Mouse (Mus musculus): ENCODE data around the gene Wfdc12. TPM values are rescaled to one million over a fixed set of nuclear protein-coding genes. Genes with fewer than 3 reads are reported as not detected.

Wfdc12 gene
- polyA plus RNA-seq (2012; rRNA removed): not detected in 2 replicates

DNA sequence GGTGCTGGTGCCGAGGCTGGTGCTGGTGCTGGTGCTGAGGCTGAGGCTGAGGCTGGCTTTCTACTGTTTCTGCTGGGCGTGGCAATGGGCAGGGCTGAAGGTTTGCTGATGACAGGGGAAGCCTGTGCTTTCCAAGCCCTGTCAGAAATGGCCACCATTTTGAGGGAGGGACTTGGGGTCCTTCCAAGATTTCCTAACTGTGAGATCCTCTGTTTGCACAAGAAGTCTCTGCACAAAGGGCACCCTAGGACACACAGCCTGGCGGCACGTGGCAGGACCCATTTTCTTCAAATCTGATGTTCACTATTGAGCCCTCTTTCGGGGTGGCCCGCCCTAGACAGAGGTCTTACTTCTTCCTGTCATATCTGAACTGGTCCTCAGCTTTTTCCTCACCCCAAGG lies at the start of gene Wfdc12:
Gene Wfdc12 (minus strand): TSS at position 33 of the 400 bp plus-strand sequence.

GRCm38 (mm10) chr2:164238366-164238765 lies 48.0 kb upstream of the Wfdc12 start, which contains the start of gene Svs2:
Gene Svs2 (minus strand): TSS chr2:164238466.

GRCm38 (mm10) chr2:164221522-164221921 lies 31.1 kb upstream of the Wfdc12 start, which contains the start of gene Wfdc15b:
Gene Wfdc15b (minus strand): TSS chr2:164221660.

GRCm38 (mm10) chr2:164199626-164200327 lies 9.4 kb upstream of the Wfdc12 start, which contains the start of gene Wfdc15a:
Gene Wfdc15a (minus strand): TSS chr2:164200130.

DNA sequence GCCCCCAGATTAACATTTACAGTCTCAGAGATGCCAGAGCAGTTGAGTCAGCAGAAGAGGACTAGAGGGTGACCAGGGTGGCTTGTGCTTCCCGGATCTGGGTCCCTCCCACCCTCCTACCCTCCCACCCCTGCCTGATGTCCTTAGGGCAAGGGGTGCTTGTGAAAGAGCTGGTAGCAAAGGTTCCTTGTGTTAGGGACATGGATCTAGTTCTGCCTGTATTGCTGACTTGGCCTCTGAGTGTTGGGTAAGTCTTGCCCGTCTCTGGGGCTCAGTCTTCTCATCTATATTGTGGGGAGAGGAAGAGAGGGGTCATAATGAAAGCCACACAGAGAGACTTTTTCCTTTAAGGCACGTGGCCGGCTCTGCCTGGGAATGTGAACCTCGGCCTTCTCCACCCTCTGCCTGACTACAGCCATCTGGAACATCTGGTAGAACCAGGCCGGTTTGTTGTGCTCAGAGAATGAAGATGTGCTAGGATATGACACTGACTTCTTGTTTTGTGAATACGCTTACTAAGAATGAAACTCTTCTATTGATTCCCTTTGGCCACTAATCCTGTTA lies 7.6 kb downstream of the Wfdc12 start, which contains the start of gene Wfdc5:
Gene Wfdc5 (minus strand): TSS at position 51 of the 564 bp plus-strand sequence.

DNA sequence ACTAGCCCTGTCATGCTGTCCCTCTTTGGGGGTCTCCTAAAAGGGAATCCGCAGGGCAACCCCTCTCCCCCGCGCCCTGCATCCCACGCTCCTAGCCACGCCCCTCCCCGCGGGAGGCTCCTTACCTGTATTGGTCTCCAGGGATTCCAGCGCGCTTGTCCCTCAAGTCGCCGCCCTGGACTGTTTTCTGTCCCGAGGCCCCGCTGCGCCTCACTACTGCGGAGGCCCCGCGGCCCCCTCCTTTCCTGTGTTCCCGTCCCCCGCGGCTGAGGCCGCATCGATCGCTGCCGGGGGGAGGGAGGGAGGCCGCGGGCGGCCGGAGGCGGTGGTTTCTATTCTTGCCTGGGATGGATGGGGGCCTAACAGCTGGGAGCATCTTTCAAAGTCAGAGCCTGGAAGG lies 19.5 kb downstream of the Wfdc12 start, which contains the start of gene Kcns1:
Gene Kcns1 (minus strand): TSS at position 212 of the 400 bp plus-strand sequence.

Other genes starting within 250 kb of the Wfdc12 start
- 31.1 and 37.7 TPM in 2 replicates for gene Ywhab, start 195.6 kb downstream of the Wfdc12 start, polyA plus RNA-seq (2012; rRNA removed)
- 0.29 and 0.33 TPM in 2 replicates for gene Pabpc1l, start 165.2 kb downstream of the Wfdc12 start, polyA plus RNA-seq (2012; rRNA removed)
- 11.5 and 12.1 TPM in 2 replicates for gene Stk4, start 120.3 kb downstream of the Wfdc12 start, polyA plus RNA-seq (2012; rRNA removed)
- 10.0 and 12.8 TPM in 2 replicates for gene Tomm34, start 119.4 kb downstream of the Wfdc12 start, polyA plus RNA-seq (2012; rRNA removed)
- 0.01 TPM in 1 of 2 replicates, not detected in the other for gene Kcns1, start 19.5 kb downstream of the Wfdc12 start, polyA plus RNA-seq (2012; rRNA removed)
- not detected in 2 replicates for gene Wfdc5, start 7.9 kb downstream of the Wfdc12 start, polyA plus RNA-seq (2012; rRNA removed)
- not detected in 2 replicates for gene Wfdc15a, start 9.5 kb upstream of the Wfdc12 start, polyA plus RNA-seq (2012; rRNA removed)
- 0.12 TPM in 1 of 2 replicates, not detected in the other for gene Wfdc15b, start 31.1 kb upstream of the Wfdc12 start, polyA plus RNA-seq (2012; rRNA removed)
- gene Svs2, start 47.9 kb upstream of the Wfdc12 start, polyA plus RNA-seq (2012; rRNA removed): not detected in 2 replicates
- not detected in 2 replicates for gene Svs3b, start 66.0 kb upstream of the Wfdc12 start, polyA plus RNA-seq (2012; rRNA removed)
- gene Svs4, start 87.9 kb upstream of the Wfdc12 start, polyA plus RNA-seq (2012; rRNA removed): not detected in 2 replicates
- gene Svs3a, start 98.7 kb upstream of the Wfdc12 start, polyA plus RNA-seq (2012; rRNA removed): not detected in 2 replicates
- not detected in 2 replicates for gene Svs6, start 126.1 kb upstream of the Wfdc12 start, polyA plus RNA-seq (2012; rRNA removed)
- gene Svs5, start 142.1 kb upstream of the Wfdc12 start, polyA plus RNA-seq (2012; rRNA removed): not detected in 2 replicates
- 8.6 and 9.0 TPM in 2 replicates for gene Slpi, start 198.5 kb upstream of the Wfdc12 start, polyA plus RNA-seq (2012; rRNA removed)
- gene Rbpjl, start 212.5 kb upstream of the Wfdc12 start, polyA plus RNA-seq (2012; rRNA removed): 0.07 TPM in 1 of 2 replicates, not detected in the other
- gene Matn4, start 214.6 kb upstream of the Wfdc12 start, polyA plus RNA-seq (2012; rRNA removed): 0.06 and 0.24 TPM in 2 replicates